ENCODE assay signal across 19 mouse cellular contexts in genomic region chr14:55524785-55525184, GRCm38 (mm10). TPM values are rescaled to one million over a fixed set of nuclear protein-coding genes. Genes with fewer than 3 reads are reported as not detected.
"Had no signal": no experiment of that assay in that cellular context is flagged by ENCODE, and none has a peak within 500 bp of the region (broad histone marks: within the 10 kb centered on the region; RNA-seq: fewer than 3 reads in every experiment).

Nrl (minus strand) TSS chr14:55524981.

- H3K36me3 ChIP-seq: midbrain, embryonic 13.5 days; midbrain, embryonic 15.5 days; neural tube, embryonic 12.5 days; stomach, embryonic 15.5 days had no signal

- H3K27me3 ChIP-seq: midbrain, embryonic 15.5 days had no signal

- ATAC-seq: midbrain, embryonic 13.5 days; midbrain, embryonic 15.5 days had no signal

- H3K27ac ChIP-seq: midbrain, embryonic 13.5 days; midbrain, embryonic 15.5 days; neural tube, embryonic 12.5 days; stomach, embryonic 15.5 days; stomach, postnatal 0 days had no signal

- H3K4me2 ChIP-seq: lung, embryonic 14.5 days; midbrain, embryonic 11.5 days; midbrain, embryonic 13.5 days; midbrain, embryonic 15.5 days; neural tube, embryonic 12.5 days; stomach, embryonic 15.5 days had no signal

- H3K9me3 ChIP-seq: megakaryocyte, embryonic 14.5 days; midbrain, embryonic 13.5 days; midbrain, embryonic 15.5 days; neural tube, embryonic 12.5 days; stomach, embryonic 15.5 days had no signal

- H3K4me3 ChIP-seq: megakaryocyte, embryonic 14.5 days; midbrain, embryonic 13.5 days; midbrain, embryonic 15.5 days; neural tube, embryonic 12.5 days; stomach, embryonic 15.5 days had no signal

- DNase-seq: lung, adult 18-20 months; lung, embryonic 14.5 days; lung, postnatal 10 days; right cerebral cortex, postnatal 14 days; thymus, adult 2 months; thymus, postnatal 25 days; thymus, postnatal 4 days had no signal

- H3K9ac ChIP-seq: lung, embryonic 14.5 days; midbrain, embryonic 13.5 days; midbrain, embryonic 15.5 days; neural tube, embryonic 12.5 days; stomach, embryonic 15.5 days had no signal

RNA-seq across cellular contexts. Expression of gene Nrl, which starts in this region (rescaled TPM):
- total RNA-seq: monocyte, adult 5-6 weeks; neutrophil, adult 5-6 weeks had no signal
- polyA plus RNA-seq: liver, embryonic 16.5 days; lung, embryonic 14.5 days; lung, embryonic 16.5 days; midbrain, embryonic 11.5 days; stomach, embryonic 15.5 days; stomach, postnatal 0 days; urinary bladder, adult 2 months had no signal
